Mouse (Mus musculus) G1E (cell line): ENCODE measurements around the gene Map4k3.

Experiments used
- CTCF ChIP-seq: IDR thresholded peaks from 2 replicates; pipeline ENCODE4 v1.5.1; 2012; ENCODE audit warnings: low read depth, low read length, inconsistent platforms, mixed read lengths
- GATA1 ChIP-seq: IDR thresholded peaks from 2 replicates; pipeline ENCODE4 v1.6.1; 2012; ENCODE audit warnings: borderline replicate concordance, low read length, inconsistent platforms, mixed read lengths
- TAL1 ChIP-seq: conservative IDR thresholded peaks from 2 replicates; pipeline ENCODE4 v1.6.1; 2012; ENCODE audit warnings: low read depth, low read length, inconsistent platforms, mixed read lengths

GRCm38 (mm10) chr17:80583051-80583450 is 145.2 kb downstream of the Map4k3 start:
- TF ChIP-seq GATA1 (no peak), CTCF (no peak), TAL1 (no peak)
